Mouse (Mus musculus) heart, postnatal 0 days (tissue): ENCODE measurements around the gene Kif13a. TPM values are rescaled to one million over a fixed set of nuclear protein-coding genes. Genes with fewer than 3 reads are reported as not detected.

Experiments
- ATAC-seq: fragments of 200-750 bp; cut with Nextera tagmentation; 2 replicates; pipeline ENCODE4 v1.8.0; 2017; ENCODE audit warnings: low read depth, moderate number of reproducible peaks, moderate library complexity; ENCODE audit not compliant: insufficient read depth
- DNase-seq: peaks from one replicate; pipeline ENCODE4 v3.0.0-alpha.2; 2016; ENCODE audit warnings: low spot score
- H3K27ac ChIP-seq: fragments of 300-500 bp; sonication (generic); 2 replicates; pipeline ENCODE4 v1.5.1; 2014; ENCODE audit warnings: low read depth, mild to moderate bottlenecking
- H3K27me3 ChIP-seq: fragments of 300-500 bp; sonication (generic); 2 replicates; pipeline ENCODE4 v1.6.1; 2014; ENCODE audit warnings: low read length, mixed read lengths; ENCODE audit not compliant: control insufficient read depth, insufficient read depth
- H3K36me3 ChIP-seq: fragments of 300-500 bp; sonication (generic); replicated peaks from 2 replicates; pipeline ENCODE4 v1.6.1; 2014; ENCODE audit warnings: low read length, mixed read lengths; ENCODE audit not compliant: control insufficient read depth, insufficient read depth
- H3K4me1 ChIP-seq: fragments of 300-500 bp; sonication (generic); 2 replicates; pipeline ENCODE4 v1.6.1; 2014; ENCODE audit warnings: antibody characterized with exemption; ENCODE audit not compliant: control insufficient read depth, insufficient read depth
- H3K4me2 ChIP-seq: fragments of 300-500 bp; sonication (generic); 2 replicates; pipeline ENCODE4 v1.6.1; 2014; ENCODE audit warnings: low read depth, mild to moderate bottlenecking, low read length, moderate library complexity
- H3K4me3 ChIP-seq: fragments of 300-500 bp; sonication (generic); 2 replicates; pipeline ENCODE4 v1.5.1; 2014; ENCODE audit warnings: low read depth, low read length
- H3K9ac ChIP-seq: fragments of 300-500 bp; sonication (generic); replicated peaks from 2 replicates; pipeline ENCODE4 v1.6.1; 2014; ENCODE audit warnings: low read depth, low read length, mixed read lengths
- H3K9me3 ChIP-seq: fragments of 300-500 bp; sonication (generic); replicated peaks from 2 replicates; pipeline ENCODE4 v1.6.1; 2016; ENCODE audit warnings: low read length; ENCODE audit not compliant: control insufficient read depth
- CTCF ChIP-seq: IDR thresholded peaks from 2 replicates; pipeline ENCODE4 v1.5.1; 2016; ENCODE audit warnings: antibody characterized with exemption, control low read depth, low read depth
- EP300 ChIP-seq: IDR thresholded peaks from 2 replicates; pipeline ENCODE4 v1.6.1; 2016; ENCODE audit warnings: antibody characterized with exemption, low read depth
- WGBS: fragments of 180-500 bp; shearing (Covaris S2); extraction: QIAGEN DNeasy Blood & Tissue Kit; methylation state at CpG from one replicate; pipeline ENCODE4 v1.1.7; 2014; 5-methylcytosine and 5-hydroxymethylcytosine counted together
- polyA plus RNA-seq: library from polyadenylated mRNA; unstranded; fragments of >200 nt; fragmentation: Nextera tagmentation; extraction: Ambion mirVana; gene quantifications from 2 replicates; pipeline ENCODE4 v1.2.1, GENCODE M21; 2015
- total RNA-seq: library from RNA; depleted of rRNA; stranded (reverse); fragments of >200 nt; gene quantifications from 2 replicates; pipeline ENCODE4 v1.2.3, GENCODE M21; 2014; ENCODE audit warnings: low replicate concordance

Kif13a gene
- total and polyA plus RNA-seq, 2 experiments from 2014 or later = 36.7 to 81.8 TPM

GRCm38 (mm10) chr13:46844561-46845235, 85.0 kb downstream of the Kif13a start:
- H3K27ac ChIP-seq = no peak overlapping the region
- H3K9ac ChIP-seq = no peak overlapping the region
- WGBS = 80% methylated on average over 12 of the region's 12 CpGs
- H3K4me2 ChIP-seq = no peak overlapping the region
- H3K4me1 ChIP-seq = peaks cover 21% of the 10 kb centered on the region
- H3K9me3 ChIP-seq = no peaks in the 10 kb centered on the region
- no peak for TF ChIP-seq CTCF
- TF ChIP-seq EP300 = no peak
- DNase-seq (no peak), ATAC-seq (no peak)
- H3K4me3 ChIP-seq = no peak overlapping the region
- no peaks in the 10 kb centered on the region for H3K27me3 ChIP-seq
- no peaks in the 10 kb centered on the region for H3K36me3 ChIP-seq

GRCm38 (mm10) chr13:46843646-46844045, 86.0 kb downstream of the Kif13a start:
- H3K9ac ChIP-seq = no peak overlapping the region
- TF ChIP-seq CTCF (no peak), EP300 (no peak)
- H3K27ac ChIP-seq = no peak overlapping the region
- H3K9me3 ChIP-seq = no peaks in the 10 kb centered on the region
- DNase-seq (no peak), ATAC-seq (no peak)
- peaks cover 21% of the 10 kb centered on the region for H3K4me1 ChIP-seq
- no peak overlapping the region for H3K4me2 ChIP-seq
- no peaks in the 10 kb centered on the region for H3K36me3 ChIP-seq
- H3K4me3 ChIP-seq = no peak overlapping the region
- WGBS = 85% methylated on average over 3 of the region's 3 CpGs
- H3K27me3 ChIP-seq = no peaks in the 10 kb centered on the region

GRCm38 (mm10) chr13:46842185-46842584, 87.5 kb downstream of the Kif13a start:
- ATAC-seq (peak; percentile 86), DNase-seq (peak; percentile 74)
- Histone ChIP-seq H3K9ac (no peak overlapping the region; the same call in 1 of the 2 replicates), H3K9me3 (no peaks in the 10 kb centered on the region), H3K4me3 (peak overlapping the region; percentile 24), H3K36me3 (no peaks in the 10 kb centered on the region), H3K4me2 (peak overlapping the region; percentile 54), H3K27me3 (no peaks in the 10 kb centered on the region), H3K4me1 (peaks cover 21% of the 10 kb centered on the region), H3K27ac (peak overlapping the region; percentile 88)
- WGBS = 24% methylated on average over 8 of the region's 8 CpGs
- no peak for TF ChIP-seq EP300
- no peak for TF ChIP-seq CTCF

GRCm38 (mm10) chr13:46841668-46842067, 88.0 kb downstream of the Kif13a start:
- WGBS = 81% methylated on average over 3 of the region's 3 CpGs
- Histone ChIP-seq H3K36me3 (no peaks in the 10 kb centered on the region), H3K4me2 (peak overlapping the region; percentile 54), H3K27me3 (no peaks in the 10 kb centered on the region), H3K9ac (no peak overlapping the region), H3K4me1 (peaks cover 21% of the 10 kb centered on the region), H3K4me3 (peak overlapping the region; percentile 24), H3K27ac (peak overlapping the region; percentile 88), H3K9me3 (no peaks in the 10 kb centered on the region)
- ATAC-seq (no peak), DNase-seq (no peak)
- TF ChIP-seq CTCF = no peak
- no peak for TF ChIP-seq EP300

- DNase-seq (no peak), ATAC-seq (no peak)
- no peaks in the 10 kb centered on the region for H3K36me3 ChIP-seq
- peaks cover 21% of the 10 kb centered on the region for H3K4me1 ChIP-seq
- TF ChIP-seq EP300 (no peak), CTCF (no peak)
- WGBS = 87% methylated on average over 13 of the region's 13 CpGs
- H3K4me2 ChIP-seq = no peak overlapping the region
- H3K27me3 ChIP-seq = no peaks in the 10 kb centered on the region
- no peaks in the 10 kb centered on the region for H3K9me3 ChIP-seq
- H3K4me3 ChIP-seq = no peak overlapping the region
- H3K9ac ChIP-seq = no peak overlapping the region
- H3K27ac ChIP-seq = no peak overlapping the region
Observed at GRCm38 (mm10) chr13:46840676-46841075, 89.0 kb downstream of the Kif13a start.

GRCm38 (mm10) chr13:46839236-46839635, 90.4 kb downstream of the Kif13a start:
- WGBS = 90% methylated on average over 3 of the region's 3 CpGs
- no peak for TF ChIP-seq CTCF
- TF ChIP-seq EP300 = no peak
- H3K4me3 ChIP-seq = no peak overlapping the region
- H3K27ac ChIP-seq = no peak overlapping the region
- H3K36me3 ChIP-seq = 0 out of 2 replicates have a peak, but pooled peaks cover under 1% of the 10 kb centered on the region
- H3K9ac ChIP-seq = no peak overlapping the region
- H3K9me3 ChIP-seq = no peaks in the 10 kb centered on the region
- peaks cover 21% of the 10 kb centered on the region for H3K4me1 ChIP-seq
- no peak for DNase-seq
- H3K4me2 ChIP-seq = no peak overlapping the region
- H3K27me3 ChIP-seq = no peaks in the 10 kb centered on the region
- no peak for ATAC-seq
